Comparison of ENCODE assay signal across 9 mouse cellular contexts in genomic region chr10:66922314-66922713, GRCm38 (mm10).
DNase-seq lines count a peak whose midpoint lies in the region; ATAC-seq and TF ChIP-seq lines count a peak whose summit lies in the region.
"Had no signal": no experiment of that assay in that cellular context is flagged by ENCODE, and none has a peak within 500 bp of the region (broad histone marks: within the 10 kb centered on the region; RNA-seq: fewer than 3 reads in every experiment).

No protein-coding gene starts in this region.

- no peaks in the 10 kb centered on the region for H3K27me3 ChIP-seq in heart, embryonic 14.5 days (ENCODE audit: control insufficient read depth, insufficient read depth, low read length)
- H3K27me3 ChIP-seq in forebrain, embryonic 15.5 days: no peaks in the 10 kb centered on the region
- no peaks in the 10 kb centered on the region for H3K27me3 ChIP-seq in limb, embryonic 12.5 days

- in situ Hi-C loops in ES-E14 (cut with MboI; ENCODE audit: low sequenced_read_pairs in 2 of 2, unreplicated experiment in 2 of 2): loop anchor here (25.0 kb wide), 1 partner anchor 165 kb away; the partner anchor contains the start of genes Jmjd1c (in 2 of the 2) and Reep3 (in 2 of the 2)

- H3K9me3 ChIP-seq in heart, embryonic 14.5 days (ENCODE audit: control insufficient read depth, low read length): peaks cover 3% of the 10 kb centered on the region; the same call in 1 of the 2 replicates
- no peaks in the 10 kb centered on the region for H3K9me3 ChIP-seq in ES-E14 (ENCODE audit: control insufficient read depth, insufficient read depth, low read depth, low read length)
- no peaks in the 10 kb centered on the region for H3K9me3 ChIP-seq in forebrain, embryonic 15.5 days
- H3K9me3 ChIP-seq in limb, embryonic 12.5 days: 0 out of 2 replicates have a peak, but pooled peaks cover 2% of the 10 kb centered on the region

- no peak for ATAC-seq in heart, embryonic 14.5 days (ENCODE audit: insufficient number of reproducible peaks, insufficient read depth, low FRiP score, low read depth)
- no peak for ATAC-seq in forebrain, embryonic 15.5 days (replicated peaks)
- ATAC-seq in limb, embryonic 12.5 days (ENCODE audit: insufficient number of reproducible peaks, insufficient read depth, low FRiP score, low TSS enrichment, low read depth): no peak

- H3K9ac ChIP-seq in heart, embryonic 14.5 days (ENCODE audit: low read length): peak overlapping the region; percentile 35; the same call in 1 of the 2 replicates
- H3K9ac ChIP-seq in ES-E14 (ENCODE audit: insufficient read depth, low read depth, low read length, poor library complexity, severe bottlenecking): peak overlapping the region; percentile 14; the same call in 1 of the 2 replicates
- H3K9ac ChIP-seq in forebrain, embryonic 15.5 days (replicated peaks): no peak overlapping the region
- H3K9ac ChIP-seq in limb, embryonic 12.5 days (replicated peaks): no peak overlapping the region

- DNase-seq in heart, postnatal 14 days: no peak
- DNase-seq in ES-E14 (ENCODE audit: low read depth, low spot score): no peak
- no peak for DNase-seq in frontal cortex, postnatal 10 days (ENCODE audit: low spot score in 2 of 2)
- DNase-seq in frontal cortex, postnatal 25 days (ENCODE audit: low spot score in 2 of 2): no peak
- no peak for DNase-seq in gastrocnemius, adult 8-10 months (ENCODE audit: low spot score in 2 of 2)
- DNase-seq: right cerebral cortex, postnatal 25 days had no signal

- H3K4me3 ChIP-seq in heart, embryonic 14.5 days (ENCODE audit: control insufficient read depth in 1 of 2, insufficient read depth in 1 of 2, low read depth in 1 of 2, low read length in 2 of 2): no peak overlapping the region
- H3K4me3 ChIP-seq in ES-E14 (ENCODE audit: insufficient read depth in 1 of 2, low read depth in 1 of 2, low read length in 2 of 2, poor library complexity in 1 of 2, severe bottlenecking in 1 of 2): no peak overlapping the region
- no peak overlapping the region for H3K4me3 ChIP-seq in forebrain, embryonic 15.5 days
- H3K4me3 ChIP-seq in limb, embryonic 12.5 days (replicated peaks): no peak overlapping the region

- intact Hi-C loops in heart, postnatal 14 days (cut with DNase I): no loop called here

- 24% methylated on average over 6 of the region's 6 CpGs for WGBS in heart, embryonic 14.5 days
- 60% methylated on average over 6 of the region's 6 CpGs for WGBS in forebrain, embryonic 15.5 days
- WGBS in limb, embryonic 12.5 days: 73% methylated on average over 6 of the region's 6 CpGs

- H3K4me1 ChIP-seq in heart, embryonic 14.5 days (ENCODE audit: control insufficient read depth in 2 of 2, insufficient read depth in 2 of 2, low read length in 2 of 2): peaks cover 28 to 43% of the 10 kb centered on the region in 2 experiments
- peaks cover 11 to 21% of the 10 kb centered on the region in 2 experiments; a peak in 2 of 4 replicates for H3K4me1 ChIP-seq in ES-E14 (ENCODE audit: control insufficient read depth in 2 of 2, insufficient read depth in 2 of 2, low read length in 2 of 2, poor library complexity in 1 of 2)
- peaks cover 46% of the 10 kb centered on the region for H3K4me1 ChIP-seq in forebrain, embryonic 15.5 days
- H3K4me1 ChIP-seq in limb, embryonic 12.5 days (replicated peaks): peaks cover 37% of the 10 kb centered on the region

- peak overlapping the region; percentile 65; the same call in 1 of the 2 replicates for H3K4me2 ChIP-seq in heart, embryonic 14.5 days (ENCODE audit: low read length)
- no peak overlapping the region for H3K4me2 ChIP-seq in forebrain, embryonic 15.5 days (replicated peaks)
- H3K4me2 ChIP-seq in limb, embryonic 12.5 days: no peak overlapping the region

- H3K27ac ChIP-seq in heart, embryonic 14.5 days (replicated peaks in 1 of 2; ENCODE audit: control insufficient read depth in 1 of 2, insufficient read depth in 1 of 2, low read depth in 2 of 2, low read length in 2 of 2): peak overlapping the region; percentile 97 to 98
- no peak overlapping the region for H3K27ac ChIP-seq in ES-E14 (ENCODE audit: insufficient read depth, low read depth, low read length, poor library complexity, severe bottlenecking)
- peak overlapping the region; percentile 98 for H3K27ac ChIP-seq in forebrain, embryonic 15.5 days (replicated peaks)
- H3K27ac ChIP-seq in limb, embryonic 12.5 days: peak overlapping the region; percentile 93

- H3K36me3 ChIP-seq in heart, embryonic 14.5 days (ENCODE audit: control insufficient read depth, insufficient read depth, low read length): no peaks in the 10 kb centered on the region
- no peaks in the 10 kb centered on the region for H3K36me3 ChIP-seq in ES-E14 (ENCODE audit: control insufficient read depth, insufficient read depth, low read length, poor library complexity, severe bottlenecking)
- no peaks in the 10 kb centered on the region for H3K36me3 ChIP-seq in forebrain, embryonic 15.5 days
- H3K36me3 ChIP-seq in limb, embryonic 12.5 days: no peaks in the 10 kb centered on the region

TF ChIP-seq in ES-E14, 5 proteins besides CTCF, POLR2A, EP300 and RAD21:
- no peak for TF ChIP-seq ZNF384 (IDR thresholded peaks at IDR 0.05; ENCODE audit: low read depth, low read length)
- TF ChIP-seq HCFC1 (IDR thresholded peaks at IDR 0.05; ENCODE audit: borderline replicate concordance, insufficient read depth, low read length): no peak
- TF ChIP-seq CHD2 (IDR thresholded peaks at IDR 0.05; ENCODE audit: low read depth, low read length): no peak
- no peak for TF ChIP-seq MAFK (IDR thresholded peaks at IDR 0.05; ENCODE audit: insufficient read depth, low read depth, low read length)
- no peak for TF ChIP-seq ZC3H11A (IDR thresholded peaks at IDR 0.05; ENCODE audit: borderline replicate concordance, low read depth, low read length)

Comparison
In these comparisons a context has a peak if more than half of its experiments do, and no peak if none do; other contexts are left out.
1. H3K9ac ChIP-seq: peak in heart, embryonic 14.5 days (single experiment) and ES-E14 (single experiment); none in forebrain, embryonic 15.5 days (single experiment) and limb, embryonic 12.5 days (single experiment).